Mouse (Mus musculus) C2C12 (cell line): ENCODE measurements around the gene Ube2z.

ENCODE experiments used
- CEBPB ChIP-seq: IDR thresholded peaks from one replicate; pipeline ENCODE4 v1.6.1; 2011; ENCODE audit warnings: low read depth, mild to moderate bottlenecking, control low read depth, moderate library complexity
- CTCF ChIP-seq: IDR thresholded peaks from one replicate; pipeline ENCODE4 v1.5.1; 2011; ENCODE audit not compliant: control insufficient read depth, insufficient read depth, insufficient read length
- FOSL1 ChIP-seq: IDR thresholded peaks from one replicate; pipeline ENCODE4 v1.8.0; 2011; ENCODE audit warnings: mild to moderate bottlenecking, low read length; ENCODE audit not compliant: poor library complexity, insufficient read depth, severe bottlenecking
- MAX ChIP-seq: IDR thresholded peaks from one replicate; pipeline ENCODE4 v1.6.1; 2011; ENCODE audit warnings: mild to moderate bottlenecking, control low read depth
- MYOD1 ChIP-seq: IDR thresholded peaks from one replicate; pipeline ENCODE4 v1.6.1; 2011; ENCODE audit warnings: low read depth; ENCODE audit not compliant: control insufficient read depth, insufficient read length
- MYOG ChIP-seq: IDR thresholded peaks from one replicate; pipeline ENCODE4 v1.6.1; 2011; ENCODE audit not compliant: control insufficient read depth, insufficient read length; ENCODE audit errors: extremely low read depth
- USF1 ChIP-seq: IDR thresholded peaks from one replicate; pipeline ENCODE4 v1.6.1; 2011; ENCODE audit warnings: low read depth, mild to moderate bottlenecking, control low read depth, moderate library complexity

GRCm38 (mm10) chr11:96034116-96034515 is 31.1 kb downstream of the Ube2z start:
- TF ChIP-seq CTCF (no peak), USF1 (no peak), MYOD1 (no peak), MAX (no peak), MYOG (no peak), CEBPB (no peak), FOSL1 (no peak)
